Comparison of ENCODE assay signal across 8 mouse cellular contexts in genomic region chr12:108005816-108006626, GRCm38 (mm10). TPM values are rescaled to one million over a fixed set of nuclear protein-coding genes. Genes with fewer than 3 reads are reported as not detected.
DNase-seq lines count a peak whose midpoint lies in the region; ATAC-seq and TF ChIP-seq lines count a peak whose summit lies in the region.

No protein-coding gene starts in this region.

- H3K27me3 ChIP-seq in heart, embryonic 13.5 days (replicated peaks), result peaks cover 72% of the 10 kb centered on the region
- H3K27me3 ChIP-seq in kidney, postnatal 0 days (ENCODE audit: insufficient read depth, low read length), result peaks cover 19% of the 10 kb centered on the region
- H3K27me3 ChIP-seq in liver, embryonic 14.5 days (ENCODE audit: control insufficient read depth, insufficient read depth, low read length), result peaks cover 60% of the 10 kb centered on the region

- H3K4me3 ChIP-seq in heart, embryonic 13.5 days, result peak overlapping the region; percentile 84
- H3K4me3 ChIP-seq in kidney, postnatal 0 days (replicated peaks; ENCODE audit: low read depth, low read length), result peak overlapping the region; percentile 27
- no peak overlapping the region for H3K4me3 ChIP-seq in liver, embryonic 14.5 days (ENCODE audit: insufficient read depth in 1 of 2, low read depth in 2 of 2, low read length in 2 of 2)

- no peaks in the 10 kb centered on the region for H3K9me3 ChIP-seq in heart, embryonic 13.5 days
- no peaks in the 10 kb centered on the region for H3K9me3 ChIP-seq in kidney, postnatal 0 days (replicated peaks; ENCODE audit: low read length)
- no peaks in the 10 kb centered on the region for H3K9me3 ChIP-seq in liver, embryonic 14.5 days (ENCODE audit: control insufficient read depth, low read length)

- ATAC-seq in cerebellum, adult (ENCODE audit: insufficient number of reproducible peaks, low FRiP score, low TSS enrichment), result no peak
- no peak for ATAC-seq in heart, embryonic 13.5 days (ENCODE audit: extremely low read depth, insufficient number of reproducible peaks, low FRiP score, low TSS enrichment)
- peak; percentile 79 for ATAC-seq in kidney, postnatal 0 days (replicated peaks; ENCODE audit: low FRiP score, low read depth)
- no peak for ATAC-seq in liver, embryonic 14.5 days (ENCODE audit: insufficient read depth)

- peak; percentile 61 for TF ChIP-seq CTCF in kidney, postnatal 0 days (IDR thresholded peaks at IDR 0.05; ENCODE audit: low read depth)
- TF ChIP-seq CTCF in liver, embryonic 14.5 days (IDR thresholded peaks at IDR 0.05; ENCODE audit: low read depth), result 0 out of 2 replicates have a peak, but pooled peaks have one; percentile 5

- peak; percentile 25 to 37 for DNase-seq in cerebellum, adult 18-20 months
- peak; percentile 67 for DNase-seq in embryo, embryonic 11.5 days (ENCODE audit: low read depth, low spot score)
- DNase-seq in kidney, postnatal 0 days (ENCODE audit: low spot score), result peak; percentile 90
- DNase-seq in liver, embryonic 14.5 days (ENCODE audit: low read depth in 3 of 3, low spot score in 3 of 3), result no peak
- peak; percentile 39 for DNase-seq in ovary, postnatal 14 days (ENCODE audit: low spot score)
- DNase-seq in urinary bladder, postnatal 25 days (ENCODE audit: low spot score), result peak; percentile 48

- H3K36me3 ChIP-seq in heart, embryonic 13.5 days, result no peaks in the 10 kb centered on the region
- H3K36me3 ChIP-seq in kidney, postnatal 0 days (ENCODE audit: insufficient read depth, low read length), result no peaks in the 10 kb centered on the region
- no peaks in the 10 kb centered on the region for H3K36me3 ChIP-seq in liver, embryonic 14.5 days (replicated peaks; ENCODE audit: control insufficient read depth, insufficient read depth, low read depth)

- no peak for TF ChIP-seq EP300 in liver, embryonic 14.5 days (IDR thresholded peaks at IDR 0.05; ENCODE audit: low read depth)

- 1% methylated on average over 53 of the region's 56 CpGs for WGBS in heart, embryonic 13.5 days
- WGBS in kidney, postnatal 0 days, result 2% methylated on average over 51 of the region's 56 CpGs
- WGBS in liver, embryonic 14.5 days (ENCODE audit: insufficient replicate concordance), result 3% methylated on average over 54 of the region's 56 CpGs

- H3K4me2 ChIP-seq in heart, embryonic 13.5 days, result peak overlapping the region; percentile 93
- peak overlapping the region; percentile 96 for H3K4me2 ChIP-seq in kidney, postnatal 0 days (ENCODE audit: low read length)
- H3K4me2 ChIP-seq in liver, embryonic 14.5 days (ENCODE audit: low read depth), result peak overlapping the region; percentile 34

- H3K27ac ChIP-seq in heart, embryonic 13.5 days (replicated peaks), result no peak overlapping the region
- no peak overlapping the region for H3K27ac ChIP-seq in kidney, postnatal 0 days
- no peak overlapping the region for H3K27ac ChIP-seq in liver, embryonic 14.5 days

- peaks cover 27% of the 10 kb centered on the region for H3K4me1 ChIP-seq in heart, embryonic 13.5 days
- H3K4me1 ChIP-seq in kidney, postnatal 0 days (replicated peaks; ENCODE audit: insufficient read depth, low read length), result peaks cover 9% of the 10 kb centered on the region; the same call in 1 of the 2 replicates
- 0 out of 4 replicates have a peak, but pooled peaks cover 0 to 3% of the 10 kb centered on the region in 2 experiments for H3K4me1 ChIP-seq in liver, embryonic 14.5 days (replicated peaks; ENCODE audit: control insufficient read depth in 2 of 2, insufficient read depth in 2 of 2, low read length in 1 of 2)

- H3K9ac ChIP-seq in heart, embryonic 13.5 days, result peak overlapping the region; percentile 73
- 0 out of 2 replicates have a peak overlapping the region, but pooled peaks have one; percentile 10 for H3K9ac ChIP-seq in kidney, postnatal 0 days (ENCODE audit: low read depth, low read length)
- no peak overlapping the region for H3K9ac ChIP-seq in liver, embryonic 14.5 days (replicated peaks)

RNA-seq across cellular contexts. Expression of gene Bcl11b, which starts 2.6 kb away (rescaled TPM):
- 4.5 and 4.6 TPM in 2 replicates for polyA plus RNA-seq in heart, embryonic 13.5 days (2015; fragmentation: Nextera tagmentation; extraction: Ambion mirVana)
- polyA plus RNA-seq in kidney, postnatal 0 days (2015; fragmentation: Nextera tagmentation; extraction: Ambion mirVana), result 2.2 and 2.4 TPM in 2 replicates
- 0.02 and 0.06 TPM in 2 replicates for polyA plus RNA-seq in liver, embryonic 14.5 days (2012; rRNA removed)
- 0.06 TPM in 1 of 2 replicates, not detected in the other for polyA plus RNA-seq in liver, embryonic 14.5 days (2014; fragmentation: Nextera tagmentation; extraction: Ambion mirVana)

Comparison
In these comparisons a context has a peak if more than half of its experiments do, and no peak if none do; other contexts are left out.
1. DNase-seq: peak in cerebellum, adult 18-20 months (2 of 2), embryo, embryonic 11.5 days (single experiment), kidney, postnatal 0 days (single experiment), ovary, postnatal 14 days (single experiment) and urinary bladder, postnatal 25 days (single experiment); none in liver, embryonic 14.5 days (0 of 3).
2. H3K4me2 ChIP-seq: peak in every context shown above with its lines; median percentile 96 in kidney, postnatal 0 days; 93 in heart, embryonic 13.5 days; 34 in liver, embryonic 14.5 days.
3. H3K4me3 ChIP-seq: peak in heart, embryonic 13.5 days (single experiment) and kidney, postnatal 0 days (single experiment); none in liver, embryonic 14.5 days (0 of 2).